Mouse (Mus musculus) right cerebral cortex, postnatal 10 days (tissue): ENCODE data around the gene Tmem176a.

ENCODE experiments used
- DNase-seq, 2 experiments: peaks; one replicate each; pipeline ENCODE4 v3.0.0; 2021; ENCODE audit warnings: low spot score in 2 of 2

Tmem176a gene

GRCm38 (mm10) chr6:48894203-48894602 lies 53.5 kb downstream of the Tmem176a start:
- no peak for DNase-seq

- no peak for DNase-seq
Observed at GRCm38 (mm10) chr6:48894938-48895818, 54.5 kb downstream of the Tmem176a start.

GRCm38 (mm10) chr6:48895941-48896340 lies 55.2 kb downstream of the Tmem176a start:
- DNase-seq: no peak
